Mouse (Mus musculus) lung, adult 2 months (tissue): ENCODE measurements around the gene 4933400A11Rik.

ENCODE experiments used
- CTCF ChIP-seq: fragments of 200-500 bp; IDR thresholded peaks from 2 replicates; pipeline ENCODE4 v1.5.1; 2011; ENCODE audit warnings: mild to moderate bottlenecking, low read length, control low read depth; ENCODE audit not compliant: insufficient read depth
- POLR2A ChIP-seq: fragments of 200-500 bp; IDR thresholded peaks from 2 replicates; pipeline ENCODE4 v1.6.1; 2011; ENCODE audit warnings: low read depth, mild to moderate bottlenecking, control low read depth, low read length, borderline replicate concordance; ENCODE audit errors: extremely low read depth

GRCm38 (mm10) chrX:169798987-169799680 lies 19.7 kb upstream of the 4933400A11Rik start:
- TF ChIP-seq CTCF (no peak), POLR2A (no peak)
